Comparison of ENCODE assay signal across 8 mouse cellular contexts in the genomic region with DNA sequence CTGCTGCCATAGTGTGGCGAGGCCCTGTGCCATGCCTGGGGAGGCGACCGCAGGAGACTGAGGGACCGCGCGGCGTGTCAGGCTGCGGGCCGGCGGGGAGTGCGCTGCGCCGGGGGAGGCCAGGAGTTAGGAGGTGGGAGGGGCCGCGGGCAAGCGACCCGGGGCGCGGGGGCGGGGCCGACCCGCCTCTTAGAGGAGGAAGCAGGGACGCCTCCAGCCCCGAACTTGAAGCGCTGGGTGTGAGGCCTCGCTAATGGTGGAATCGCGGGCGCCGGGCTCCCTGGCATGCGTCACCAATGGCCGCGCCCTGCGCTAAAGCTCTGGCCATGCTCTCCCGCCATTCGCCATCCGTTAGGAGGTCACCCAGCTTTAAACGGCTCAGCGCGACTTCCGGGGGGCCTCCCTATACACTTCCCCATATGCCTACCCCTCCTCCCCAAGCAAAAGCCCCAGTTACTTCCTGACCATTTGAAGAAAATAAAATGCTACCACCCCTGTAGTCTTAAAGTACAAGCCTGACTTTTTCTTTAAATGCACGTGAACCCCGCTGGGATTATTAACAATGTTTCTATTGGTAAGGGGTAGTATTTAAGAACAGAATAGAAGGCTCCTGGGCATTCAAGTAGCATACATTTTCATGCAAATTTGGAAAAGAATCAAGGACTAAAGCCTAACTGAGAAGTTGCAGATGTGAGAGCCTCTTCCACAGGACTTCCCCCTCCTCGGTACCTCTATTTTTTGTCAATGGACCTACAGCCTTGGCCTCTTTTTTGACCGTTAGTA. TPM values are rescaled to one million over a fixed set of nuclear protein-coding genes. Genes with fewer than 3 reads are reported as not detected.
A peak's percentile ranks its signal among the peaks of the same experiment; 100 is the strongest.
DNase-seq lines count a peak whose midpoint lies in the region; ATAC-seq and TF ChIP-seq lines count a peak whose summit lies in the region.

A gene (minus strand): TSS at position 344 of the 783 bp plus-strand sequence.

- H3K9me3 ChIP-seq in intestine, postnatal 0 days (ENCODE audit: control insufficient read depth) = no peaks in the 10 kb centered on the region
- H3K9me3 ChIP-seq in limb, embryonic 13.5 days = no peaks in the 10 kb centered on the region
- no peaks in the 10 kb centered on the region for H3K9me3 ChIP-seq in midbrain, embryonic 15.5 days

- H3K4me3 ChIP-seq in intestine, postnatal 0 days (ENCODE audit: low read depth, low read length) = peak within 1 kb of the TSS; percentile 57
- peak within 1 kb of the TSS; percentile 65 for H3K4me3 ChIP-seq in limb, embryonic 13.5 days
- H3K4me3 ChIP-seq in midbrain, embryonic 15.5 days = peak within 1 kb of the TSS; percentile 65

- H3K4me2 ChIP-seq in intestine, postnatal 0 days (replicated peaks; ENCODE audit: low read depth) = peak within 1 kb of the TSS; percentile 78
- H3K4me2 ChIP-seq in limb, embryonic 13.5 days (replicated peaks) = peak within 1 kb of the TSS; percentile 64
- peak within 1 kb of the TSS; percentile 50 for H3K4me2 ChIP-seq in midbrain, embryonic 15.5 days

- no peaks in the 10 kb centered on the region for H3K27me3 ChIP-seq in intestine, postnatal 0 days (replicated peaks; ENCODE audit: control insufficient read depth, insufficient read depth, low read length)
- H3K27me3 ChIP-seq in limb, embryonic 13.5 days = peaks cover 13% of the 10 kb centered on the region; the same call in 1 of the 2 replicates
- no peaks in the 10 kb centered on the region for H3K27me3 ChIP-seq in midbrain, embryonic 15.5 days (replicated peaks)

- H3K9ac ChIP-seq in intestine, postnatal 0 days (ENCODE audit: low read depth, low read length) = peak within 1 kb of the TSS; percentile 46
- peak within 1 kb of the TSS; percentile 82 for H3K9ac ChIP-seq in limb, embryonic 13.5 days
- peak within 1 kb of the TSS; percentile 73 for H3K9ac ChIP-seq in midbrain, embryonic 15.5 days

- 19% methylated on average over 26 of the region's 45 CpGs for WGBS in intestine, postnatal 0 days
- 18% methylated on average over 17 of the region's 45 CpGs for WGBS in limb, embryonic 13.5 days
- 20% methylated on average over 35 of the region's 45 CpGs for WGBS in midbrain, embryonic 15.5 days

- no peak for TF ChIP-seq CTCF in intestine, postnatal 0 days (IDR thresholded peaks at IDR 0.05; ENCODE audit: low read depth)

- peak within 1 kb of the TSS; percentile 21 for H3K27ac ChIP-seq in intestine, postnatal 0 days (ENCODE audit: low read depth, low read length)
- peak within 1 kb of the TSS; percentile 69 for H3K27ac ChIP-seq in limb, embryonic 13.5 days
- peak within 1 kb of the TSS; percentile 94 for H3K27ac ChIP-seq in midbrain, embryonic 15.5 days

- peak; percentile 83 for ATAC-seq in intestine, postnatal 0 days
- ATAC-seq in limb, embryonic 13.5 days (ENCODE audit: low FRiP score, low read depth) = peak; percentile 91
- ATAC-seq in midbrain, embryonic 15.5 days (replicated peaks) = peak; percentile 93

- H3K4me1 ChIP-seq in intestine, postnatal 0 days (replicated peaks; ENCODE audit: control insufficient read depth, insufficient read depth, low read length) = 0 out of 2 replicates have a peak, but pooled peaks cover 3% of the 10 kb centered on the region
- peaks cover 5% of the 10 kb centered on the region; the same call in 1 of the 2 replicates for H3K4me1 ChIP-seq in limb, embryonic 13.5 days
- H3K4me1 ChIP-seq in midbrain, embryonic 15.5 days = peaks cover 8% of the 10 kb centered on the region; the same call in 1 of the 2 replicates

- no peaks in the 10 kb centered on the region for H3K36me3 ChIP-seq in intestine, postnatal 0 days (ENCODE audit: control insufficient read depth, insufficient read depth)
- no peaks in the 10 kb centered on the region for H3K36me3 ChIP-seq in limb, embryonic 13.5 days
- no peaks in the 10 kb centered on the region for H3K36me3 ChIP-seq in midbrain, embryonic 15.5 days (replicated peaks)

- peak; percentile 32 to 50 for DNase-seq in urinary bladder, adult 18-20 months (ENCODE audit: low spot score in 2 of 2)
- DNase-seq in urinary bladder, postnatal 10 days (ENCODE audit: low spot score) = no peak
- peak; percentile 44 for DNase-seq in embryo, embryonic 11.5 days (ENCODE audit: low read depth, low spot score)
- peak; percentile 26 to 58 for DNase-seq in gastrocnemius, postnatal 4 days (ENCODE audit: low spot score in 2 of 2)
- DNase-seq in spleen, postnatal 10 days (ENCODE audit: low spot score in 2 of 2) = peak; percentile 38 to 70

RNA-seq across cellular contexts. Expression of the gene that starts here (rescaled TPM):
- 10 to 100 TPM; 45.6 to 72.1 TPM for total RNA-seq in gastrocnemius, postnatal 4 days (2021)
- polyA plus RNA-seq in intestine, postnatal 0 days (2015; fragmentation: Nextera tagmentation; extraction: Ambion mirVana) = 27.6 and 28.8 TPM in 2 replicates
- polyA plus RNA-seq in limb, embryonic 13.5 days (2015; fragmentation: Nextera tagmentation; extraction: Ambion mirVana) = 56.4 and 59.9 TPM in 2 replicates
- polyA plus RNA-seq in midbrain, embryonic 15.5 days (2015; fragmentation: Nextera tagmentation; extraction: Ambion mirVana) = 126 and 133 TPM in 2 replicates

Comparison
In these comparisons a context has a peak if more than half of its experiments do, and no peak if none do; other contexts are left out.
1. H3K27ac ChIP-seq: peak in every context shown above with its lines; median percentile 94 in midbrain, embryonic 15.5 days; 69 in limb, embryonic 13.5 days; 21 in intestine, postnatal 0 days.